Mouse (Mus musculus) heart, adult 2 months (tissue): ENCODE results near the gene Ppp2ca.

Source experiments
- CTCF ChIP-seq: fragments of 200-600 bp; IDR thresholded peaks from 2 replicates; pipeline ENCODE4 v1.8.1; 2022; ENCODE audit warnings: antibody characterized with exemption, mild to moderate bottlenecking, moderate library complexity
- EP300 ChIP-seq: fragments of 200-500 bp; IDR thresholded peaks from 2 replicates; pipeline ENCODE4 v1.6.1; 2011; ENCODE audit warnings: low read depth, low read length, control low read depth; ENCODE audit not compliant: insufficient read depth
- POLR2A ChIP-seq: fragments of 200-500 bp; IDR thresholded peaks from 2 replicates; pipeline ENCODE4 v1.6.1; 2011; ENCODE audit warnings: mild to moderate bottlenecking, low read depth, low read length, control low read depth; ENCODE audit not compliant: insufficient read depth

GRCm38 (mm10) chr11:52129621-52130450, 31.4 kb downstream of the Ppp2ca start:
- TF ChIP-seq EP300 (no peak), CTCF (no peak), POLR2A (no peak)
